Mouse (Mus musculus) G1E (cell line): Measurements from ENCODE around the gene Fgfr2. TPM values are rescaled to one million over a fixed set of nuclear protein-coding genes. Genes with fewer than 3 reads are reported as not detected.

Experiments used
- ATAC-seq: 2 replicates; pipeline ENCODE4 v1.8.0; 2016; ENCODE audit warnings: mild to moderate bottlenecking; ENCODE audit not compliant: insufficient number of reproducible peaks, poor library complexity, low FRiP score, severe bottlenecking; ENCODE audit errors: extremely low read depth
- DNase-seq: peaks from one replicate; pipeline ENCODE4 v3.0.0; 2012; ENCODE audit warnings: low spot score
- H3K27me3 ChIP-seq: 2 replicates; pipeline ENCODE4 v1.6.1; 2012; ENCODE audit warnings: mild to moderate bottlenecking, low read length, inconsistent platforms; ENCODE audit not compliant: insufficient read depth
- H3K36me3 ChIP-seq: replicated peaks from 2 replicates; pipeline ENCODE3; 2012; ENCODE audit warnings: mild to moderate bottlenecking, inconsistent platforms
- H3K4me1 ChIP-seq: 2 replicates; pipeline ENCODE4 v1.6.1; 2012; ENCODE audit warnings: low read depth, low read length, inconsistent platforms, mixed read lengths; ENCODE audit not compliant: insufficient read depth
- H3K4me3 ChIP-seq: 2 replicates; pipeline ENCODE4 v1.5.1; 2012; ENCODE audit warnings: low read depth, mild to moderate bottlenecking, inconsistent platforms, low read length, moderate library complexity, mixed read lengths
- H3K9me3 ChIP-seq: replicated peaks from 2 replicates; pipeline ENCODE4 v1.6.1; 2012; ENCODE audit warnings: inconsistent platforms
- CTCF ChIP-seq: IDR thresholded peaks from 2 replicates; pipeline ENCODE4 v1.5.1; 2012; ENCODE audit warnings: low read depth, low read length, inconsistent platforms, mixed read lengths
- GATA1 ChIP-seq: IDR thresholded peaks from 2 replicates; pipeline ENCODE4 v1.6.1; 2012; ENCODE audit warnings: borderline replicate concordance, low read length, inconsistent platforms, mixed read lengths
- GATA2 ChIP-seq: IDR thresholded peaks from 2 replicates; pipeline ENCODE4 v1.6.1; 2012; ENCODE audit warnings: low read depth, low read length, inconsistent platforms, borderline replicate concordance
- POLR2AphosphoS5 ChIP-seq: IDR thresholded peaks from 2 replicates; pipeline ENCODE4 v1.6.1; 2012; ENCODE audit warnings: low read depth, low read length, inconsistent platforms; ENCODE audit not compliant: insufficient replicate concordance
- TAL1 ChIP-seq: conservative IDR thresholded peaks from 2 replicates; pipeline ENCODE4 v1.6.1; 2012; ENCODE audit warnings: low read depth, low read length, inconsistent platforms, mixed read lengths
- polyA plus RNA-seq: library from polyadenylated mRNA; stranded (reverse); fragments of >175 nt; gene quantifications from 2 replicates; pipeline ENCODE4 v1.2.3, GENCODE M21; 2012
- total RNA-seq, 2 experiments: library from RNA; stranded (forward) in 1 of 2; stranded (reverse) in 1 of 2; fragments of 200-1000 nt in 1 of 2; fragments of >200 nt in 1 of 2; fragmentation: Nextera tagmentation in 1 of 2; gene quantifications; 2 replicates each; pipeline ENCODE4 v1.2.3; 2014 to 2017

Gene Fgfr2
- total and polyA plus RNA-seq, 3 experiments, result 0.22 TPM; not detected in 2

DNA sequence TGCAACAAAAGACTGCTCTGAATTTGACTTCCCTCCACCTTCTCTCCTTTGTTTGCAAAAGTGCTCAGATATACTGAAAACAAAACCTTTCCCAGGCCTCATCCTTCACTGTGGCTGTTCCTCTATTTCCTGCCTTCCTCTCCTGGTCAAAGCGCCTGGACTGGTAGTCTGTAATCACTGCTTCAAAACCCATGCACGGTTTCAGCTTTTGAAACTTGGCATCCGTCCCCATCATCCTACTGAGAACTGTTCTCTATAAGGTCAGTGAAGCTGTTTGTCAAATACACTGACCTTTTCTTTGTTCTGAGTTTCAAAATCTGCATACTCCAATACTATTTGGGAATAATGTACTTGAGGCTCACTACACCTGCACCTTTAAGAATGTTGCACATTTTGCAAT is 195.9 kb downstream of the Fgfr2 start:
- no peaks in the 10 kb centered on the region for H3K9me3 ChIP-seq
- peaks cover 6% of the 10 kb centered on the region; the same call in 1 of the 2 replicates for H3K4me1 ChIP-seq
- TF ChIP-seq GATA1 (no peak), GATA2 (no peak)
- peaks cover 3% of the 10 kb centered on the region; the same call in 1 of the 2 replicates for H3K27me3 ChIP-seq
- H3K4me3 ChIP-seq, result no peak overlapping the region
- ATAC-seq, result no peak
- H3K36me3 ChIP-seq, result no peaks in the 10 kb centered on the region
- DNase-seq, result no peak

DNA sequence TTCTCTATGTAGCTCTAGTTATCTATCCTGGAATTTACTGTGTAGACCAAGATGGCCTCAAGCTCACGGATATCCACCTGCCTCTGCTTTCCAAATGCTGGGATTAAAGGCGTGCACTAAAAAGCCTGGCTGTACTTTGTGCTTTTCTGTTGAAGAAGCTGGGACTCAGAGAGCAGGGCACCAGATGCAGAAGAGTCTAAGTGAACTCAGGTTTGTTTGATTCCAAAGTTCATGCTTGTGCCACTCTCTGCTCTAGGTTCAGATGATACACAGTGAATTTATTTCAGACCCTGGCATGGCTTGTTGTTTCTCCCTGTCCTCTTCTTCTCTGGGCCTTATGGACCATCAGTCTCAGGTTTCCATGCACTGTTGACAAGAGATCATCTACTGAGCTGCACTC is 197.9 kb downstream of the Fgfr2 start:
- no peak for ATAC-seq
- DNase-seq, result no peak
- Histone ChIP-seq H3K36me3 (no peaks in the 10 kb centered on the region), H3K4me3 (no peak overlapping the region), H3K9me3 (no peaks in the 10 kb centered on the region), H3K27me3 (peaks cover 6% of the 10 kb centered on the region; the same call in 1 of the 2 replicates), H3K4me1 (peaks cover 3% of the 10 kb centered on the region; the same call in 1 of the 2 replicates)
- TF ChIP-seq POLR2AphosphoS5 (no peak), CTCF (no peak), GATA1 (no peak), TAL1 (no peak), GATA2 (no peak)

DNA sequence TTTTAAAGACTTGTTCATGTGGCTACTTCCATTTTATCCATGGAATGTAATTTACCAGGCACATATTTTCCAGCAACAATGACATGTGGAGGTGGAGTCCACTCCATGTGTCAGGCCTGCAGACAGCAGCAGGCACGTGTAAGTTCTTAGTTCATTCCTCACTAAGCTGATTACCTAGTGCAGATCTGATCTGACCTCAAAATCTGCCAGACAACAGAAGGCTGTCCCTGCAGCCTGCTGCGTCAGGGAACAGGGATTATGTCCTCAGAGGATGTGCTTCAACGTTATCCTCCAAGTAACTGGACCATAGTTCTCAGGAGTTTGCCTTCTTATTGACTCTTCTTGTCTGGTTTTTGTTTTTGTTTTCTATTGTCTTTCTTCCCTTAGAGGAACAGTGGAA is 201.2 kb downstream of the Fgfr2 start:
- Histone ChIP-seq H3K9me3 (peaks cover 6% of the 10 kb centered on the region; the same call in 1 of the 2 replicates), H3K36me3 (no peaks in the 10 kb centered on the region), H3K4me1 (no peaks in the 10 kb centered on the region), H3K4me3 (no peak overlapping the region), H3K27me3 (peaks cover 6% of the 10 kb centered on the region; the same call in 1 of the 2 replicates)
- no peak for DNase-seq
- TF ChIP-seq TAL1, result no peak
- no peak for TF ChIP-seq GATA2
- TF ChIP-seq CTCF, result no peak
- TF ChIP-seq GATA1, result no peak
- no peak for TF ChIP-seq POLR2AphosphoS5
- no peak for ATAC-seq

DNA sequence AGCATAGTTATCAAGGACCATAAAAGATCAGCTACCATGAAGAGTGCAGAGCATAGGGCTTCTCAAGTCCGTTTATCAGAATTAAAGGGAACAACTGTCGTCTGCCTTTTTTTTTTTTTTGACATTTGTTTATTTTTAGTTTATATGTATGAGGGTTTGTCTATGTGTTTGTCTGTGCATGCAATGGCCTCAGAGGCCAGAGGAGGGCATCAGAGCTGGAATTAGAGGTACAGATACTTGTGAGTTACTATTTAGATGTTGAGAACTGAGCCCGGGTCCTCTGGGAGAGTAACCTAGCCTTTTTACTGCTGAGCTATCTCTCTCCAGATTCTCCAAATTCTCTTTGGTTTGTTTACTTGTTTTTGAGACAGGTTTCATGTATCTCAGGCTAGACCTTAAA is 219.4 kb downstream of the Fgfr2 start:
- no peak for ATAC-seq

DNA sequence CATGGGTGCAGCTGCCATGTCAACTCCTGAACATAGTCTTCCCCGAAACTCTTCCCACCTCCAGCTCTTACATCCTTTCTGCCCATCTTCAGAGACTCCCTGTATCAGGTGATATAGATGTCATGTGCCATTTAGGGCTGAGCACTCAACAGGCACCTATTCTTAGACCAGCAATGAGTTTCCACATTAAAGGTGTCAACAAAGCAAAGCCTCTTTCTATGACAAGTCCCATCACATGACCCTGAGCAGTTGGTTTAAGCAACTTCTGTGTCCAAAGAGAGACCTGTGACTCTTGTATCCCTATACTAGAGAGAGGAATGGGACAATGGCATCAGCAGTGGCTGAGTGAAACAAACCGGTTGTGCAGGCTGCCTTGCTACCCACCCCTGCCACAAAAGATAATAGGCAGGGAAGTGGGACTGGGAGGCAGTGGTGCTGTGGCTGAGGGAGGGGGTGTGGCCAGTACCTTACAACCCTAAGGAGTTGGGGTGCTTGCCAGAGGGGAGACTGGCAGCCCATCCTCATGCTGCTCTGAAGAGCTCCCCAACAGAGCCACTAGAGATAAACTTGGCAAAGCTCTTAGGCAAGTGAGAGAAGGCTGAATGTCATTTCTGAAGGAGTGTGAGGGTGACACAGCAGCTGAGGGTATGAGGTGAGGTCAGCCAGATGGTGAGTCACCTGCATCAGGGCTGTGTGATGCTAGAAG is 222.2 kb downstream of the Fgfr2 start:
- no peak for ATAC-seq
- Histone ChIP-seq H3K4me3 (no peak overlapping the region), H3K9me3 (no peaks in the 10 kb centered on the region), H3K27me3 (peaks cover 14% of the 10 kb centered on the region), H3K36me3 (no peaks in the 10 kb centered on the region), H3K4me1 (peaks cover 7% of the 10 kb centered on the region; the same call in 1 of the 2 replicates)
- no peak for DNase-seq
- no peak for TF ChIP-seq CTCF
- no peak for TF ChIP-seq GATA1
- TF ChIP-seq POLR2AphosphoS5, result no peak
- TF ChIP-seq GATA2, result no peak
- no peak for TF ChIP-seq TAL1

More for the DNA sequence above, 219.4 kb downstream of the Fgfr2 start:
- TF ChIP-seq POLR2AphosphoS5, result no peak
- no peak for TF ChIP-seq GATA2
- no peak for TF ChIP-seq TAL1
- TF ChIP-seq GATA1, result no peak
- no peak for TF ChIP-seq CTCF
- Histone ChIP-seq H3K4me3 (no peak overlapping the region), H3K36me3 (no peaks in the 10 kb centered on the region), H3K27me3 (peaks cover 14% of the 10 kb centered on the region), H3K4me1 (no peaks in the 10 kb centered on the region), H3K9me3 (peaks cover 9% of the 10 kb centered on the region)
- DNase-seq, result no peak

DNA sequence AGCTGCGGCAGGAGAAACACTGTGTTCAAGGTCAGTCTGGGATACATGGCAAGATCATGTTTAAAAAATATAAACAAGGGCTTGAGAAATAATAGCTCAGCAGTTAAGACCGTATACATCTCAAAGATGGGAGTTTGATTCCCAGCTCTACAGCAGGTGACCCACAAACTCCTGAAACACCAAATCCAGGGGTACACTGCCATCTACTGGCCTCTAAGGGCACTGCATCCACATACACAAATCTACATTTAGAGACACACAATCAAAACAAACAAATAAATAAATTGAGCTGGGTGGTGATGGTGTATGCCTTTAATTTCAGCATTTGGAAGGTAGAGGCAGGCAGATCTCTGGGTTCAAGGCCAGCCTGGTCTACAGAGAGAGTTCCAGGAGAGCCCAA is 224.9 kb downstream of the Fgfr2 start:
- DNase-seq, result no peak
- TF ChIP-seq TAL1 (no peak), GATA2 (no peak), CTCF (peak; percentile 86)
- no peaks in the 10 kb centered on the region for H3K9me3 ChIP-seq
- H3K27me3 ChIP-seq, result peaks cover 10% of the 10 kb centered on the region
- H3K36me3 ChIP-seq, result no peaks in the 10 kb centered on the region
- H3K4me1 ChIP-seq, result peaks cover 7% of the 10 kb centered on the region; the same call in 1 of the 2 replicates
- no peak for ATAC-seq
- H3K4me3 ChIP-seq, result no peak overlapping the region
